Comparison of ENCODE assay signal across 8 mouse cellular contexts in the genomic region with DNA sequence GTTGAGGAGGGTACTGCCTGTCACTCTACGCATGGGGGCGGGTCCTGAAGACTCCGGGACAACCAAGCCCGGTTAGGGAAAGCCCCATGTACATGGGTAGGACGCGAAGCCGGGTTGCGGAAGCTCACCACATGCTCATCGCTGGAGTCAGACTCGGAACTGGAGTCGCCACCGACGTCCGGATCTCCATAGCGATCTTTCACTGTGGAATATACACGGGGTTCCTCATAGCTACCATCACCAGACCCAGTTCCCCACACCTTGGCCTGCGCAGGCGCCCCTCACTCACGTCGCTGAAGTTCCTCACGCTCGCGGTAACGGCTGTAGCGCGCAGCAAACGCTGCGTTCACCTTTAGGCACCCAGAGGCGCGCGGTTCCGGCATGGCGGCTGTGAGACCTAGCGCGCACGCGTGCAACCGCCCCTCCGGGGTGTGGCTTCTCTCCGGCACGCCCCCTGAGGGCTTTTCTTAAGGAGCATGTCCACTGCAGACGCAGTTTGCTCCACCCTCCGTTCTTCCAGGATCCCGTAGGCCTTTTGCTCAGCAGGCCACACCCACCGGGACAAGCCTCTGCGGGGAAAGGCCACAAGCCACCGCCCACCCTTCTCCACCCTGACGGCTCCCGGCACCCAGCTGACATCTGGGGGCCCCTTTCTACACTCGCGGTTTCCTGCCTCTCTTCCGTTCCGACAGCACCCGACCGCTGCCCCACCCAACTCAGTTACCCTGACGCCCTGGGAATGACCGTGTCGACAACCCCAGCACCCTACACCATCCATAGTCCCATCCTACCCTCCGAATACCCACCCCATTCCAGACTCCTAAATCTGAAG. TPM values are rescaled to one million over a fixed set of nuclear protein-coding genes. Genes with fewer than 3 reads are reported as not detected.
DNase-seq lines count a peak whose midpoint lies in the region; ATAC-seq lines count a peak whose summit lies in the region.

Gene Kri1, minus strand, starts transcription at position 399 of the 832 bp plus-strand sequence.

- peaks cover 5% of the 10 kb centered on the region for H3K36me3 ChIP-seq in hindbrain, embryonic 11.5 days (ENCODE audit: control insufficient read depth, insufficient read depth, low read length)

- H3K9ac ChIP-seq in hindbrain, embryonic 11.5 days (ENCODE audit: low read depth, low read length), result peak within 1 kb of the TSS; percentile 78

- peak within 1 kb of the TSS; percentile 80 for H3K4me3 ChIP-seq in hindbrain, embryonic 11.5 days (ENCODE audit: low read depth, low read length)

- ATAC-seq in hindbrain, embryonic 11.5 days (ENCODE audit: low FRiP score), result peak; percentile 72

- no peaks in the 10 kb centered on the region for H3K27me3 ChIP-seq in hindbrain, embryonic 11.5 days (ENCODE audit: control insufficient read depth, insufficient read depth, low read length)

- WGBS in hindbrain, embryonic 11.5 days, result 1% methylated on average over 58 of the region's 59 CpGs

- peak within 1 kb of the TSS; percentile 80 for H3K4me2 ChIP-seq in hindbrain, embryonic 11.5 days (replicated peaks; ENCODE audit: low read depth, low read length)

- H3K27ac ChIP-seq in hindbrain, embryonic 11.5 days (ENCODE audit: low read depth, low read length), result peak within 1 kb of the TSS; percentile 77

- no peaks in the 10 kb centered on the region for H3K9me3 ChIP-seq in hindbrain, embryonic 11.5 days (ENCODE audit: control insufficient read depth, low read length)

- H3K4me1 ChIP-seq in hindbrain, embryonic 11.5 days (replicated peaks; ENCODE audit: control insufficient read depth, insufficient read depth, low read length), result peaks cover 8% of the 10 kb centered on the region

- peak; percentile 99 for DNase-seq in Muller cell, postnatal 12 days (ENCODE audit: inconsistent ontology term)
- DNase-seq in cerebellum, adult 9-11 months, result peak; percentile 98
- DNase-seq in frontal cortex, adult 2 months (ENCODE audit: extremely low spot score in 1 of 2, low spot score in 1 of 2), result peak; percentile 96 to 98
- DNase-seq in hindbrain, embryonic 11.5 days (ENCODE audit: low spot score), result peak; percentile 97
- peak; percentile 95 to 97 for DNase-seq in layer of hippocampus, postnatal 10 days (ENCODE audit: low spot score in 2 of 2)
- DNase-seq in lung, postnatal 10 days, result peak; percentile 100
- peak; percentile 97 for DNase-seq in ovary, postnatal 36 days (ENCODE audit: low spot score)
- peak; percentile 98 for DNase-seq in thymus, postnatal 25 days

RNA-seq across cellular contexts. Expression of gene Kri1, which starts in this region (rescaled TPM):
- polyA plus RNA-seq in frontal cortex, adult 2 months (2012; rRNA removed), result 42.5 and 44.6 TPM in 2 replicates
- 13.5 and 15.9 TPM in 2 replicates for polyA plus RNA-seq in hindbrain, embryonic 11.5 days (2014; fragmentation: Nextera tagmentation; extraction: Ambion mirVana)
- total RNA-seq in layer of hippocampus, postnatal 10 days (2021), result 10 to 100 TPM; 37.7 to 39.2 TPM

Comparison
In these comparisons a context has a peak if more than half of its experiments do, and no peak if none do; other contexts are left out.
1. Peak in every context shown above with its lines: DNase-seq, ATAC-seq, H3K4me3 ChIP-seq and H3K27ac ChIP-seq.